Mouse (Mus musculus) forebrain, embryonic 16.5 days (tissue): ENCODE results near the gene Plvap. TPM values are rescaled to one million over a fixed set of nuclear protein-coding genes. Genes with fewer than 3 reads are reported as not detected.

ENCODE experiments used
- ATAC-seq: fragments of 200-750 bp; cut with Nextera tagmentation; 2 replicates; pipeline ENCODE4 v1.8.0; 2017; ENCODE audit warnings: mild to moderate bottlenecking, moderate library complexity
- H3K27ac ChIP-seq: fragments of 300-500 bp; sonication (generic); 2 replicates; pipeline ENCODE4 v1.5.1; 2014; ENCODE audit warnings: low read length, control low read depth
- H3K27me3 ChIP-seq: fragments of 300-500 bp; sonication (generic); replicated peaks from 2 replicates; pipeline ENCODE4 v1.6.1; 2014; ENCODE audit warnings: low read length; ENCODE audit not compliant: control insufficient read depth, insufficient read depth
- H3K36me3 ChIP-seq: fragments of 300-500 bp; sonication (generic); 2 replicates; pipeline ENCODE4 v1.6.1; 2014; ENCODE audit not compliant: control insufficient read depth, insufficient read depth
- H3K4me1 ChIP-seq: fragments of 300-500 bp; sonication (generic); replicated peaks from 2 replicates; pipeline ENCODE4 v1.6.1; 2014; ENCODE audit warnings: low read length; ENCODE audit not compliant: control insufficient read depth, insufficient read depth
- H3K4me2 ChIP-seq: fragments of 300-500 bp; sonication (generic); 2 replicates; pipeline ENCODE4 v1.6.1; 2014; ENCODE audit warnings: mild to moderate bottlenecking, low read length, control low read depth
- H3K4me3 ChIP-seq: fragments of 300-500 bp; sonication (generic); replicated peaks from 2 replicates; pipeline ENCODE4 v1.5.1; 2014; ENCODE audit warnings: mild to moderate bottlenecking, low read length, control low read depth
- H3K9ac ChIP-seq: fragments of 300-500 bp; sonication (generic); replicated peaks from 2 replicates; pipeline ENCODE4 v1.6.1; 2014; ENCODE audit warnings: low read depth, low read length, control low read depth
- H3K9me3 ChIP-seq: fragments of 300-500 bp; sonication (generic); 2 replicates; pipeline ENCODE4 v1.6.1; 2016; ENCODE audit warnings: low read length; ENCODE audit not compliant: control insufficient read depth
- WGBS: fragments of 180-500 bp; shearing (Covaris S2); extraction: QIAGEN DNeasy Blood & Tissue Kit; methylation state at CpG from one replicate; pipeline ENCODE4 v1.1.7; 2014; 5-methylcytosine and 5-hydroxymethylcytosine counted together
- polyA plus RNA-seq: library from polyadenylated mRNA; unstranded; fragments of >200 nt; fragmentation: Nextera tagmentation; extraction: Ambion mirVana; gene quantifications from 2 replicates; pipeline ENCODE4 v1.2.1, GENCODE M21; 2015

Plvap gene
- polyA plus RNA-seq, 1 experiment from 2014 or later: 3.5 TPM

DNA sequence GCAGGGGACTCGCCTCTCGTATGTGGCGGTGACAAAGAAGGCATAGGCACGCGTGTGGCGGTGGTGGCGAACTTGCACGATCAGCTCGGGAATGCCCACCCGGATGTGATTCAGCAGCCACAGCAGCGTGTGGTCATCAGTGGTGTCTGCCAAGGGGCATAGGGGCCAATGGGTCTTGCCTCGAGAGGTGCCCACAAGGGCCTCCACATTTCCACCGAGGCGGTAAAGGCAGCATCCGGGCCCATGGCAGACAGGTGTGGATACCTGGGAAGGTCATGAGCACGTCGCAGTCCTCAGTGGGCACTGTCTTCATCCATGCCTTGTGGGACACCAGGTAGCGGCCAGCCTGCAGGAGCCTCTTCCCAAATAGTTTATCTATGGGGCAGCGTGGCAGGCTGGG lies 26.8 kb downstream of the Plvap start:
- no peak overlapping the region for H3K27ac ChIP-seq
- H3K36me3 ChIP-seq: peaks cover 5% of the 10 kb centered on the region; the same call in 1 of the 2 replicates
- H3K9me3 ChIP-seq: no peaks in the 10 kb centered on the region
- H3K4me3 ChIP-seq: peak overlapping the region; percentile 83
- peak overlapping the region; percentile 100 for H3K9ac ChIP-seq
- ATAC-seq: no peak
- no peaks in the 10 kb centered on the region for H3K27me3 ChIP-seq
- H3K4me2 ChIP-seq: peak overlapping the region; percentile 84
- H3K4me1 ChIP-seq: peaks cover 45% of the 10 kb centered on the region
- 92% methylated on average over 19 of the region's 19 CpGs for WGBS

DNA sequence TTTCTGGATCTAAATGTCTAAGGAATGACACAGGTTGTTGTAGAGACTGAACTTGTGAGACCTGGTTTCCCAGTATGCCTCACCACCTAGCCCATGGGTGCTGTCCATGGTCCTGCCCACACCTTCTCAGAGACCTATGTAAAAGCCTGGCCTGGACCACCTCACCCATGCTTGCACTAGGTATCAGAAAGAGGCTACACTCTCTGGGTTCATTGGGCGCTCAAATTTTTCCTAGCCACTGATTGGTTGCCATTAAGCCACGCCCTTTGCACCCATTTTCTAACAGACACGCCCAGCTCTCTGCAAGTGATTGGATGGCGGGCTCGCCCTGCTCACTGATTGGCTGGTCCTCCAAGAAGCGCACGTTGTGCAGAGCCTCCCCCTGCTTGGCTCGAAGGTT lies 27.6 kb downstream of the Plvap start:
- WGBS: 49% methylated on average over 8 of the region's 8 CpGs
- H3K36me3 ChIP-seq: peaks cover 12% of the 10 kb centered on the region
- no peak overlapping the region for H3K27ac ChIP-seq
- no peak overlapping the region for H3K9ac ChIP-seq
- no peak for ATAC-seq
- no peaks in the 10 kb centered on the region for H3K9me3 ChIP-seq
- peaks cover 37% of the 10 kb centered on the region for H3K4me1 ChIP-seq
- H3K4me2 ChIP-seq: no peak overlapping the region
- H3K4me3 ChIP-seq: no peak overlapping the region
- no peaks in the 10 kb centered on the region for H3K27me3 ChIP-seq

DNA sequence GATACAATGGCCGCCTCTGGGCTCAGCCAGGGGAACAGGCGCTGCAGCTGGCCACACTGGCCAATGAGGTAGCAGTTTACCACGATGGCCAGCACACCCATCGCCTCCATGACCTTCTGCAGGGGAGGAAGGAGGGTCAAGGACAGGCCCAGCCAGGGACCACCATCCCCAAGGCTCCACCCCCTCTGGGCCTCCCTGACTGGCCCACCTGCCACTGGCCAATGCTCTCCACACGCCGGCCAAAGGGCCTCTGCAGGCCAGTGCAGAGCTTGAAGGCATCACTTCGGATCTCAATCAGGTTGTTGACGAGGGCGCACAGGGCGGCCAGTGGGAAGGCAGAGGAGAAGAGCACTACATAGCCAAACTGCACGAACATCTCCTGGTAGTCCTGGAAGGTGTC lies 32.6 kb downstream of the Plvap start:
- Histone ChIP-seq H3K4me2 (no peak overlapping the region), H3K9me3 (no peaks in the 10 kb centered on the region), H3K36me3 (peaks cover 20% of the 10 kb centered on the region), H3K9ac (no peak overlapping the region), H3K27ac (no peak overlapping the region), H3K4me1 (peaks cover 27% of the 10 kb centered on the region), H3K27me3 (no peaks in the 10 kb centered on the region), H3K4me3 (no peak overlapping the region)
- ATAC-seq: no peak
- 96% methylated on average over 11 of the region's 11 CpGs for WGBS

DNA sequence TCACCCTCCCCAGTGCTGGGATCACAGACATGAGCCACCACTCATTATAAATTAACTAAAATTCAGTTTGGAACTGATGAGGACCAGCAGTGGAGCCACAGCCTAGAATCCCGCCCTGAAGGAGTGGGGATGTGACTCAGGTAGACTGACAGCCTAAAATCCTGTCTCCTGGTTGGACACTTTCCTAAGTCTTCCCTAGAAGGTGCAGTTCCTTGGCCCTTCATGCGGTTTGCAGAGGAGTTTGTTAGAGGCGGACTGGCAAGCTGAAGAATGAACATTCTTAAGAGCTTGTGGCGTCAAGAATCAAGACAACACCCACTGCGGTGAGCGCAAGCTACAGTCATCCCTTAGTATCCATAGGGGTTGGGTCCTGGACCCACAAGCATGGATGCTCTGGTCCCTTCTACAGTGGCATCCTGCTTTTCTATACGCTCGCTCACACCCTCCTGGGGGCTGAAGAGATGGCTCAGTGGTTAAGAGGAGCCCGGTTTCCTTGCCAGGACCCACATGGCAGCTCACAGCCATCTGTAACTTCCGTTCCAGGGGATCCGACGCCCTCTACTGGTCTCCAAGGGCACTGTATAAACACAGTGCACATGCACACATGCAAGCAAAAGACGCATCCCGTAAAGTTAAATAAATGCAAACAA lies 34.2 kb downstream of the Plvap start:
- no peaks in the 10 kb centered on the region for H3K9me3 ChIP-seq
- H3K27ac ChIP-seq: peak overlapping the region; percentile 93
- WGBS: 31% methylated on average over 14 of the region's 14 CpGs
- H3K4me3 ChIP-seq: peak overlapping the region; percentile 56
- peak overlapping the region; percentile 64 for H3K4me2 ChIP-seq
- H3K9ac ChIP-seq: peak overlapping the region; percentile 66
- peaks cover 23% of the 10 kb centered on the region for H3K36me3 ChIP-seq
- peak; percentile 4; the same call in 1 of the 2 replicates for ATAC-seq
- peaks cover 17% of the 10 kb centered on the region for H3K4me1 ChIP-seq
- no peaks in the 10 kb centered on the region for H3K27me3 ChIP-seq

DNA sequence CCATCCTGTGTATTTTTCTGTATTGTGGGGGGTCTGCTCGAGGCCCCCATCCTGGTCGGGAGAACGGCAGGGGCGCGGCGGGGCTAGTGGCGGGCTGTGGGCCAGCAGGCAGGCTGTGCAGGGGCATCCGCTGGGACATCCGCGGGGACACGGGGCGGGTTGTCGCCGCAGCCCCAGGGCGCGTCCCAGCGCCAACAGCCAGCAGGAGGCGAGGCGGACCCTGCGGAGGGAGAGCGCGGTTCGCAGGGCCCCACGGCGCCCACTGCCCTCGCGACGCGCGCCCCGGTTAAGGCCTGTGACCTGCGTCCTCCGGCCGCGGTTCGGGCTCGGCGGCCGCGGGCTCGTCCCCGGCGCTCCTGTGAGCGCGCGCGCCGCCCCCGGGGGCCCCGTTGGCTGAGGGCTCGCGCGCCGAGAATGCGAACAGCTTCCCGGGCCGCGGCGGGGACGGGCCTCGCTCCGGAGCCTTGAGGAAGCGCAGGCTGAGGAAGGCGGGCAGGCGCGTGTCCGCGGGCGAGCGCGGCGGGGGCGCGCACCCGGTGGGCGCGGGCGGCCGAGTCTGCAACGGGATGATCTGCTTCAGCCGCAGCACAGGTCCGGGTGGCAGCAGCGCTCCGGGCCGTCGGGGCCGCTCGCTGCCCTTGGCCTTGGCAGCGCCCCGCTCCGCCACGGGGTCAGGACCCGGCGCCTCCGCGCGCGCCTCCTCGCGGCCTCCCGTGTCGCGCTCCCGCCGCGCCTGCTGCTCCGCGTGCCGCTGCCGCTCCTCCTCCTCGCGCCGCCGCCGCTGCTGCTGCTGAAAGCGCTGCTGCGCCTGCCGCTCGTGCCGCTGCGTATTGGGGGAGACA lies 35.2 kb downstream of the Plvap start:
- no peaks in the 10 kb centered on the region for H3K9me3 ChIP-seq
- H3K4me1 ChIP-seq: peaks cover 17% of the 10 kb centered on the region
- H3K36me3 ChIP-seq: peaks cover 18% of the 10 kb centered on the region
- H3K27me3 ChIP-seq: no peaks in the 10 kb centered on the region
- H3K9ac ChIP-seq: peak overlapping the region; percentile 66
- peak; percentile 75 for ATAC-seq
- peak overlapping the region; percentile 56 for H3K4me3 ChIP-seq
- peak overlapping the region; percentile 93 for H3K27ac ChIP-seq
- peak overlapping the region; percentile 64 for H3K4me2 ChIP-seq
- under 1% methylated on average over 90 of the region's 121 CpGs for WGBS

DNA sequence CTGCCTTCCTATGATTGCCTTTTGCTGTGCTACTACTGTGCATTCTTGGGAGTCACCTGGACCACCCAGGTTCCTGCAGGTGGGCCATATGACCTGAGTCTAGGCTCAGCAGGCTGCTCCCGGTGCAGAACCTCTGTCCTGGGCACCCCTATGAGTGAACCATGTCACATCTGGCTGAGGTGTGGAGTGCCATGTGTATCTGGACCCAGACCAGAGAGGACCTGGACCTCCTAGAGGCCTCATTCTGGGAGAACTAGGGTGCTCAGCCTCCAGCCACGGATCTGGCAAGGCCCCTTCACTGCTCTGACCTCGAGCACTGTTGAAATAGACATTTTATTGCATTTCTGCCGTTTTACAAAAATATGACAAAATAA lies 35.9 kb downstream of the Plvap start:
- Histone ChIP-seq H3K27me3 (no peaks in the 10 kb centered on the region), H3K36me3 (peaks cover 18% of the 10 kb centered on the region), H3K9me3 (no peaks in the 10 kb centered on the region), H3K4me2 (peak overlapping the region; percentile 64), H3K4me1 (peaks cover 19% of the 10 kb centered on the region), H3K27ac (peak overlapping the region; percentile 93), H3K9ac (peak overlapping the region; percentile 66), H3K4me3 (peak overlapping the region; percentile 56)
- WGBS: 30% methylated on average over 4 of the region's 4 CpGs
- no peak for ATAC-seq

DNA sequence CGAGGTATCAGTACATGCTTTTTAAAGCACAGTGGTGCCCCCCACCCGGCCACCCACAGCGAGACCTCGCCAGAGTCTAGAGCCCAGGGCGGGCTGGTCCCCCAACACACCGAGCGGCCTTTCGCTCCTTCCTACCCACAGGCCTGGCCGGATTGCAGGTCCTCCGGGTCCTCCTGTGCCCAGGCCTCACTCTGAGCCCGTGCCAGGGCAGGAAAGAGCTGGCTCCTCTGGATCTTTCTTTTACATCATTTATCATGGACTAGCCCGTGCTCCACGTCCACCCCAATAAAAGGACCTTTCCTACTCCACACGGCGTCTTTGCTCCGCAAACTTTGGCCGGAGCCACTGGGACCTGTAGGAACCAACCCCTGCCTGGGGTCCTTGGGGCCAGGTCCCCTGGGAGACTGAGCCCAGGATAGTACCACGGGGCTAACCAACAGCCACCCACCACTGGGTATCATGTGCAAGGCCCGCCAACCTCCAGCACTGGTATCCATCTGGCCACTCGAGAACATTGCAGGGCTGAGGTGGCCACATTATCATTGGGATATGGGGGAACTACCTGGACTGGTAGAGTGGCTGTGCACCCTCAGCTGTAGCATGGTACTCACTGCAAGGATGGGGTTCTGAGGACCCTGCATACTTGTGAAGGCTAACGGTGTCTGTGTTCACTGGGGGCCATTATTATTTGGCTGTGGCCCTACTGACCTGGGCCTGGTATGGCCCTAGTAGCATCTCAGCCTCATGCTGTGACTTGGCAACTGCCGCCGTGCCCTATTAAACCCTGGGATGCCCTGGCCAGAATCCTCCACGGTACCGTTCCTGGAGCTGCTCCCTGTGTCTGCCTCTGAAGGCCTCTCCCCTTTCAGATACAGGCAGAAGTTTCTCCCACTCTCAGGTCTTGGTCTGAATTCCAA lies 36.5 kb downstream of the Plvap start:
- Histone ChIP-seq H3K9ac (no peak overlapping the region), H3K27ac (no peak overlapping the region), H3K9me3 (no peaks in the 10 kb centered on the region), H3K27me3 (no peaks in the 10 kb centered on the region), H3K4me2 (no peak overlapping the region), H3K4me1 (peaks cover 24% of the 10 kb centered on the region), H3K36me3 (peaks cover 18% of the 10 kb centered on the region), H3K4me3 (no peak overlapping the region)
- 89% methylated on average over 25 of the region's 25 CpGs for WGBS
- ATAC-seq: no peak

DNA sequence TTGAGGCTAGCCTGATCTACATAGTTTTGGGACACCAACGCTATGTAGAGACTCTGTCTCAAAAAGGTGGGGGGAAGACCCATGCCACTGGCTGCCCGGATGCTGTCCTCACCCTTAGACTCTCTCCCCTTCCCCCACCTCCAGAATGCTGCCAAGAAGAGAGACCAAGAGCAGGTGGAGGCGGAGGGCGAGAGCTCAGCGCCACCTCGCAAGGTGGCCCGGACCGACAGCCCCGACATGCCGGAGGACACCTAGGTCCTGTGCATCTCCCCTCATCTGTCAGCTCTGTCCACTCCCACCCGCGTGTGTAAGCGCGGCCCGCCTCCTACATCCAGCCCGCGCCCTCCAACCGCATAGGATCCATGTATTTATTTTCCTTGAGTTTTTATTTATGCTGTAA lies 37.2 kb downstream of the Plvap start:
- ATAC-seq: no peak
- no peaks in the 10 kb centered on the region for H3K9me3 ChIP-seq
- 96% methylated on average over 18 of the region's 18 CpGs for WGBS

More for the DNA sequence above, 37.2 kb downstream of the Plvap start:
- Histone ChIP-seq H3K9ac (no peak overlapping the region), H3K4me2 (no peak overlapping the region), H3K36me3 (peaks cover 15% of the 10 kb centered on the region), H3K27me3 (no peaks in the 10 kb centered on the region), H3K4me3 (no peak overlapping the region), H3K27ac (no peak overlapping the region), H3K4me1 (peaks cover 29% of the 10 kb centered on the region)
